Mouse (Mus musculus): ENCODE data around the gene Cacna1a.
"Not testable (repeated sequence)": the region's sequence is repeated elsewhere in the genome, so short reads cannot be mapped to it uniquely, and the experiment has no call there.

Cacna1a gene

DNA sequence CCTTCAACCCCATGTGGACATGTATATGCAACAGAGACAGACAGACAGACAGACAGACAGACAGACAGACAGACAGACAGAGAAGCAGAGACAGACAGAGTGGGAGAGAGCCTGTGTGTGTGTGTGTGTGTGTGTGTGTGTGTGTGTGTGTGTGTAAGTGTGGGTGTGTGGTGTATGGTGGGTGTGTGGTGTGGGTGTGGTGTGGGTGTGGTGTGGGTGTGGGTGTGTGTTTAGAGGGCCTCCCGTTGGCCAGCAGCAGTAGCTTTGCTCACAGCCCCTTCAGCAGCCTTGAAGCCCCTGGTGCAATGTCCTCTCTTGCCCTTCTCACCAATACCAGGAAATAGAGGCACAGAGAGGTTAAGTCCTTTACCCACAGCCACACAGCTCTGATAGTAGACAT is 204.9 kb downstream of the Cacna1a start:
- no peak for DNase-seq

DNA sequence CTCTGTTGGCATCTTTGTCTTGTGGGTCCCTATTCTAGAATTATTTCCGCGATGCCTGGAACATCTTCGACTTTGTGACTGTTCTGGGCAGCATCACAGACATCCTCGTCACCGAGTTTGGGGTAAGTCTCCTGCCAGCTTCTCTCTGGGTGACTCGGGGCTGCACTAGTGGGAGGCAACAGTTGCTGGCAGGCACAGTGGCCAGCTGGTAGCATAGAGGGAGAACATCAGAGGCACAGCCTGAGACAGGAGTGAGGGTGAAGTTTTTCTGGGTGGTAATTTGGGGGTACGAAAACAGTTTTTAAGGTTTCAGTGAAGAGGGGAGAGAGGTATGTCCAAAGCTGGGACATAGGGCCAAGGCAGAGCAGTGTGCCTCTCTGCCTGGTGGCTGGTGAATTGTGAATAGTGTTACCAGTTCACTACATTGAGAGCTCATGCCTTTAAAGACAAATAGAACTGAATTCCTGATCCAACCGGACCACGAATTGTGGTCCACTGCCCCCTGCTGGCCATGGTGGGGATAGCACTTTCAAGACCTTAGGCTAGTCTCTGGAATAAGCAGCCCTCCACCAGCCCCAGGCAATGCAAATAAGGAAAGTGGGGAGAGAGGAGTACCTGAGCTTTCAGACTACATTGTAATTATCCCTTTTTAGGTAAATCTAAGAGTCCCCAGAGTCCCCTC is 206.0 kb downstream of the Cacna1a start:
- peak; percentile 94 to 97 for DNase-seq

DNA sequence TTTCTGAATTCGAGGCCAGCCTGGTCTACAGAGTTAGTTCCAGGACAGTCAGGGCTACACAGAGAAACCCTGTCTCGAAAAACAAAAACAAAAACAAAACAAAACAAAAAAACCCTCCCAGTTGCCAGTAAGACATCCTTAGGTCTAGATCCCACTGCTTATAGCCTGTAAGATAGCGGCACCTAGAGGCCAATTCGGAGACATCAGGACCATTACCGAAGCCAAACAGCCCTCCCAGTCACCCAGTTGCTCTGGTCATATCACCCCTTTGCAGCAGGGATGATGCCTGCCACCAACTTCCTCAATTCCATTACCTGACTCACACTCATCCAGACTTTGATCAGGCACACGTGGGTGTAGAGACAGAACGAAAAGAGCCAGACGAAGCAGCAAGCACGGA is 207.4 kb downstream of the Cacna1a start:
- DNase-seq = peak; percentile 81 to 84

DNA sequence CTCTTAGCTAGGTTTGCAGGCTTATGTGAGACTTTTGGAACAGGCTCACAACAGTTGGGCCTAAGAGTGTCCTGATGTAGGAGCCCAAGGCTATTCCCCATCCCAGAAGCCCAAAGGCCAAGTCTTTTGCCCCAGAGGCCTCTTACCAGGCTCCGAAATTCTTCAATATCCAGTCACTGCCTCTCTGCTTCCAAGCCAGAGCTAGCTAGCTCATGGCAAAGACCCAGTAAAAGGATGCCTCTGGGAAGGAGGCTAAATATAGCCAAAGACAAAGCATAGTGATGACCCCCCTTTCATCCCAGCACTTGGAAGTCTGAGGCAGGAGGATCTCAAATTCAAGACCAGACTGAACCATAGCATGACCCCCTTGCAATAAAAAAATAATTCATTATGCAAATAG is 211.2 kb downstream of the Cacna1a start:
- no peak for DNase-seq

DNA sequence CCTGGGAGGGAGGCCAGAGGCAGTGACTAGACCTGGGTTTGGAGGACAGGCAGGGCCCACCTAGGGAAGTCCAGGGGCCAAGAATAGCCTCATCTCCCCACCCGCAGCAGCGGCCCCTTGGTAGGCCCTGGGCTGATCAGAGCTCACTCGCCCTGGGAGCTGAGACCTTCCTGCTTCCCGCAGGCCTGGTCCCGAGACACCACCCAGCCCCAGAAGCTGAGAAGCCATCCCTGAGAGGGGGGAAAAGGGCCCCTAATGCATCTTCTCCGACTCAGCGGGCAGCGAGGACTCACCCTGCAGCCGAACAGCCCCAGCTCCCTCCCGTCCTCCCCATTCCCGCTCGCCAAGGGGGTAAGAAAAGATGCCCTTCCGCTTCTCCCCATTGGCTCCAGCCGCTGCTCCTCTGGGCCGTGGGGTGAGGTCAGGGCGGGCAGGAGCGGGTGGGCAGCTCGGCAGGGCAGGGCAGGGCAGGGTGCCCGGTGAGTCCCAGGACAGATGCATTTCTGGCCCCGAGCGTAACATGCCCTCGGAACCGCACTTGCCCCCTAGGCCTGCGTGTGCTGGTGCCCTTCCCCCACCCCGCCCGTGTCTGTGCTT is 212.2 kb downstream of the Cacna1a start:
- DNase-seq = peak; percentile 52 to 53

DNA sequence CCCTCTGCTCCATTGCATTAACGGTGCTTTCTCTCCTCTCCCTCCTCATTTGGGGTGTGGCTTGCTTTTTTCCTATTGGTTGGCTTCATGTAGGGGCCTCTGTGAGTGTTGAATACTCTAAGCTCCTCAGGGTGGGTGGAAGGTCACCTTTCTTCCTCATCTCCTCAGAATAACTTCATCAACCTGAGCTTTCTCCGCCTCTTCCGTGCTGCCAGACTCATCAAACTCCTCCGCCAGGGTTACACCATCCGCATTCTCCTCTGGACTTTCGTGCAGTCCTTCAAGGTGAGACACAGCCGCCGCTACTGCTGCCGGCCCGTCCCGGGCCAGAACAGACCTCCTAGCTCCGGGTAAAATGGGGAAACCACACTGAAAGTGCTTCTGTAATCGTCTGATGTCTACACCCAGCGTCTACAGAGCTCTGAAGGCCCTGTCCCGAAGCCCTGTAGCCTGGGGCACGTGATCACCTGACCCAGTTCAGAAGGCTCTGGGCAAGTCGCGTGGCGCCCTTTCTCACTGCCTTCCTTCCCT is 213.0 kb downstream of the Cacna1a start:
- DNase-seq = no peak

DNA sequence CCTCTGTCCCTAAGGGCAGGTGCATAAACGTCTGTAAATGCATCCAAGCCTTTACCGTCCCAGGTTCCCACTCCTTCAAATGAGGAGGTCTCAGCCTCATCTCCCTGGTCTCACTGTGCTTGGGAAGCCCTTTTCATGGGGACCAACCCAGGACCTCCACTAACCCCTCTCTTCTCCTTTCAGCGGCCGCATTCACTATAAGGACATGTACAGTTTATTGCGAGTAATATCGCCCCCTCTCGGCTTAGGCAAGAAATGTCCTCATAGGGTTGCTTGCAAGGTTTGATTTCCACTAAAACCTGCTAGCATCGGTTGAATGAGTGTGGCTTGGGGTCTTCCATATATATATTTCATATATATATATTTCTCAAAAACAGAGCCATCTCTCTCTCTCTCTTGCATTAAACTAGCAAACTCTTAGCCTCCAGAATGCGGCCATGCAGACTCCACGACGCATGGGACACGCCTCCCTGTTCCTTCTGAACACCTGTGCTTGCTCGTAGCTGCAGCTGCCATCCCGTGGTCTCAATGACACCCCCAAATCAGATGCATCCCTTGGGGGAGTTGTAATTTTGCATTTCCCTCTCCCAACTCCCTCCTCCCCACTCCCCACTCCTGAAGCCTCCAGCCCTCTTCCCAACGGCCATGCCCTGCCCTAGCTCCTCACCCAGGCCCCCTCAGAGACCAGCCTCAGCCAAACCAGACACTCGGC is 226.4 kb downstream of the Cacna1a start:
- DNase-seq = peak; percentile 67 to 73

DNA sequence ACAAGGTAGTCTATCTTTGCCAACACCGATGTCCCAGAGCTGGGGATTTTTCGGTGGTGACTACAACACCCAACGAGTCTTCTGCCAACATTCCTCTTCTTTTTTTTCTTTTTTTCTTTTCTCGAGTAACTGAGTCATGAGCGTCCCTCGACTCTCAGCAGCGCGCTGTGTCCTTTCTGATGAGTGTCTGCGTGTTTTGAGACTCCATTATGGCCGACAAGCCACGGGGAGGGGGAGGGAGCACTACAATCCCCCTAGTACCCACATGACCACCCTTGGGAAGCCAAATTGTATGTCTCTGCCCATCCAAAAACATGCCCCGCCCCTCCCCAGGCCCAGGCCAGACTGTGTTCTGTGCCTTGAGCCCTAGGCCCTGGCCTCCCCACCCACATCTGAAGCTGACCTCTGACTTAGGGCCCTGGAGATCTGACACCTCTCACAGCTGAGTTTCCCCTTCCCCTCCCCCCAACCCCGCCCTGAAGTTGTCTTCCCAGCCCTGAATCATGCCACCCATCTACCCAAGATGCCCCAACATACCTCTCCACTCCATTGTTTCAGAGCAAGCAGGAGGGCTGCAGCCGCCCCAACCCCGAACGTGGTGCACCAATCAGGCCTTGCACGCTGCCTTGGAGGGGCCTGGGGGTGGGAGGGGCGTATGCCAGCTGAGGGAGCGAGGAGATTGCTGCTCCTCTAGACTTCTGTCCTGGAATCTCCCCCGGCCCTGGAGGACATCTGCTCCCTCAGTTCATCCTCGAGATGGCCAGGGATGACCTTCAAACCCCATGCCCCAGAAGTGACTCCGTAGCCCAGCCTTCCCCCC is 227.6 kb downstream of the Cacna1a start:
- DNase-seq = peak in 1 of 2 experiments; percentile 49

DNA sequence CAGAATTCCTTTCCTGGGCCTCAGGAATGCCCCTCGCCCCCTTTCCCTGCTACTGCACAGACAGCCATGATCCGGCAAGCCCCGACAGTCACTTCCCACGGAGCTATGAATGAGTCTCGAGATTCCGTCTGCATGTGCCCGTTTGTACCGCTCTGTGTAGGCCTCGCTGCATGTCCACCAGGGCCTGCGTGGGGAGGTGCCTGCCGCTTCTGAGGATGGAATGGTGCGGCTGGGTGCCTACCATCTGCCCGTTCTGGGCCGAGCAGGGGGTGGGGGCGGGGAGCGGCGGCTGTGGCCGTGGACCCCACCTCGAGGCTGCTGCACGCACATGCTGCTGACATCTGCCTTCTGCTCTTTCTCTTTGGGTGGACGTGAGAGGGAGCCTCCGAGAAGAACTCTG is 228.8 kb downstream of the Cacna1a start:
- peak; percentile 51 to 56 for DNase-seq

DNA sequence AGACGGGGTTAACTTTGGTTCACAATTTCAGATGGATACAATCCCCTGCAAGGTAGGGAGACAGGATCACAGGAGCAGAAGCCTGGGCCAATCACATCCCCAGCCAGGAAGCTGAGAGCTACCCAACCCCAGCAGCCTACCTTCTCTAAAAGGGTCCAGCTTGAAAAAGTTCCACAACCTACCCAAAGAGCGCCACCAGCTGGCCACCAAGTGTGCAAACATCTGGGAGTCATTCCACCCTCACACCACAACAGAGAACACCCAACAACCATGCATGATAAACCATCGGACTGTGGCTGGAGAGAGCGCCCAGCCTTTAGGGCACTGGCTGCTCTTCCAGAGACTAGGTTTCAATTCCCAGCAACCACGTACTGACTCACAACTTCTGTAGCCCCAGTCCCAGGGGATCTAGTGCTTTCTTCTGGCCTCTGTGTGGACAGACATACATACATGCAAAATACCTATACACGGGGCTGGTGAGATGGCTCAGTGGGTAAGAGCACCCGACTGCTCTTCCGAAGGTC is 232.9 kb downstream of the Cacna1a start:
- no peak for DNase-seq

DNA sequence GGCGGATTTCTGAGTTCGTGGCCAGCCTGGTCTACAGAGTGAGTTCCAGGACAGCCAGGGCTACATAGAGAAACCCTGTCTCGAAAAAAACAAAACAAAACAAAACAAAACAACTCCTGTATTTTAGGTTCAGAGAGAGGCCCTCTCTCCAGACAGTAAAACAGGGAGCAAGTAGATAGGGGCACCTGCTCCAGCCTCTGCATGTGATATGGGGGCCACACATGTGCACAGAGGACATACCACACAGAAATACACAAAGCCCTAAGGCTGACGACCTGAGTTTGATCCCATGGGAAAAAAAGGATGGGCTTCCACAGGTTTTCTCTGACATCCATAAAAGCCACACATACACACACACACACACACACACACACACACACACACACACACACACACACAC is 235.2 kb downstream of the Cacna1a start:
- not testable (repeated sequence) for DNase-seq

DNA sequence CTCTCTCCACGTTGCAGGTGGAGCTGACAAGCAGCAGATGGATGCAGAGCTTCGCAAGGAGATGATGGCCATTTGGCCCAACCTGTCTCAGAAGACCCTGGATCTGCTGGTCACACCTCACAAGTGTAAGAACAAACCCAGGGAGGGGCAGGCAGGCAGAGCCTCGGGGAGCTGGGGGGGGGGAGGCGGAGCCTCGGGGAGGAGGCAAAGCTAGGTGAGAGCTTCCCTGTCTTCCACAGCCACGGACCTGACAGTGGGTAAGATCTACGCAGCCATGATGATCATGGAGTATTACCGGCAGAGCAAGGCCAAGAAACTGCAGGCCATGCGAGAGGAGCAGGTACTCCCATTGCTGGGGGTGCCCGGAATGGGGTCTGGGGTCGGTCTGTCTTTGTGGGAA is 241.3 kb downstream of the Cacna1a start:
- DNase-seq = no peak

DNA sequence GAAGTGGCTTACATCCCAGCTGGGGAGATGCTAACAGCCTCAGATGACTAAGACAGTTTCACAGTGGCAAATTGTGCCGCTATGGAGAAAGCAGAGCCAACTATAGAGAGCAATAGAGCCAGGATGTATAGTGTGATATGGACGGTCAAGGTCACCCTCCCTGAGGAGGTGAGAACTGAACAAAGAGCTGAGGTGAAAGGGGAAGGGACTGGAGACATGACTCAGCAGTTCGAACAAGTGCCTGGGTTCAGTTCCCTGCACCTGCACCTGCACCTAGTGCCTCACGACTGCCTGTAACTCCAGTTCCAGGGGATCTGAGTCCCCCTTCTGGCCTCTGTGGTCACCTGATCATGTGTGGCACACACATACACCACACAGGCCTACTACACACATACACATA is 241.9 kb downstream of the Cacna1a start:
- no peak for DNase-seq

DNA sequence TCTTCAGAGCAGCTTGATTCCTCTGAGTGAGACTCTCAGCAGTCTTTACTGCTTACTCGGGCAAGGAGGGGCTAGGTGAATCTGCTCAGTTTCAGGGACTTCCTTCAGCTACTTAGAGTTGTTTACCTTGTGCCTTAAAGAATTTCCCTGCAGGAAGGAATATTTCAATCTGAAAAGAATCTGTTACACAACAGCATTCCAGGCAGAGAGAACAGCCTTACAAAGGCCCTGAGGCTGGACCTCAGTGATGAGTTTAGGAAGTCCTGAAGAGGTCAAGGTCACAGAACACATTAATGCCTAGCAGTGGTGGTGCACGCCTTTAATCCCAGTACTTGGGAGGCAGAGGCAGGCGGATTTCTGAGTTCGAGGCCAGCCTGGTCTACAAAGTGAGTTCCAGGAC is 243.6 kb downstream of the Cacna1a start:
- DNase-seq = no peak

DNA sequence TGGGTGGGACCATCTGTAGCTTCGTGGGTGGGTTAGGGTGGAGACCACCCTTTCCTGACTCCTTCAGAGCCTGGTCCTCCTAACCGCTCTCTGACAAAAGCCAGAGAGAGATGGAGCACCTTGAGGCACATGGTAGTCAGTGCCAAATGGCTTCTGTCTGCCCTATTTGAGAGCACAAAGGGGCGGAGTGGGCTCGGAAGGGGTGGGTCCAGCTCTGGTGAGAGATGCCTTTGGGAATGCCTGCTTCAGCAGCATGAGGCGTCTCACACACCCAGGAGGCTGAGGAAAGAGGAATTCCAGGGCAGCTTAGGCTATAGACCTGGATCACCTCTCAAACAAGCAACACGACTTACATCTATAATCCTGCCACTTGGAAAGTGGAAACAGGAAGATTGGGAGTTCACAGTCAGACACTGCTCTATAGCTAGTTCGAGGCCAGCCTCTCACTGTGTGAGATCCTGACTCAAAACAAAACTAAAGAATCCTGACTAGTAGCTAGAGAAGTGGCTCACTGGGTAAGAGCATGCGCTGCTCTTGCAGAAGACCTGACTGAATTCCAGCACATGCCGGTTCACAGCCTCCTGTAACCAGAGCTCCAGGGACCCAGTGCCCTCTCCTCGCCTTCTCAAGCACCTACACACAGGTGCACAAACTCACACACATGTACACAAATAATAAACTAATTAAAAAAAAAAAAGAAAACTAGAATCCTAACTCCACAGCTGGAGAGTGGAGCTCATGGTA is 245.8 kb downstream of the Cacna1a start:
- peak in 1 of 2 experiments; percentile 47 for DNase-seq

DNA sequence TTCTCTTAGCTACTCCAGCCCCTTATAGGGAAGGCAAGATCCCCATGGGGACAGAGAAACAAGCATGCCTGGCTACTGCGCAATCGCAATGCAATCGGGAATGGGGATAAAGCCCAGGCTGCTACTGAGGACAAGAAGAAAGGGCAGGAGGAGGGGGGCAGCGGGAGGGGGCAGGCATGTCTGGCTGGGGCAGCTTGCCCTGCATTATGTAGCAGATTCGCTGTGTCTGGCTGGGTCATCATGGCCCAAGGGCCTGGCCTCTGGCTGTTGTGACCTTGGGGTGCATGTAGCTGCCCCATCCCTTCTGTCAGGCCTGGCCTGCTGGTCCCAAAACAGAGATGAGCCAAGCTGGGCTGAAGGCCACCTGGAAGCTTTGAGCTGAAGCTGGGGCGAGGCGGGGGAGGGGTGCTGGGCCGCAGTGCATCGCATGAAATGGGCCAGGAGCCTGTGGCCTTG is 246.6 kb downstream of the Cacna1a start:
- peak; percentile 98 to 99 for DNase-seq

DNA sequence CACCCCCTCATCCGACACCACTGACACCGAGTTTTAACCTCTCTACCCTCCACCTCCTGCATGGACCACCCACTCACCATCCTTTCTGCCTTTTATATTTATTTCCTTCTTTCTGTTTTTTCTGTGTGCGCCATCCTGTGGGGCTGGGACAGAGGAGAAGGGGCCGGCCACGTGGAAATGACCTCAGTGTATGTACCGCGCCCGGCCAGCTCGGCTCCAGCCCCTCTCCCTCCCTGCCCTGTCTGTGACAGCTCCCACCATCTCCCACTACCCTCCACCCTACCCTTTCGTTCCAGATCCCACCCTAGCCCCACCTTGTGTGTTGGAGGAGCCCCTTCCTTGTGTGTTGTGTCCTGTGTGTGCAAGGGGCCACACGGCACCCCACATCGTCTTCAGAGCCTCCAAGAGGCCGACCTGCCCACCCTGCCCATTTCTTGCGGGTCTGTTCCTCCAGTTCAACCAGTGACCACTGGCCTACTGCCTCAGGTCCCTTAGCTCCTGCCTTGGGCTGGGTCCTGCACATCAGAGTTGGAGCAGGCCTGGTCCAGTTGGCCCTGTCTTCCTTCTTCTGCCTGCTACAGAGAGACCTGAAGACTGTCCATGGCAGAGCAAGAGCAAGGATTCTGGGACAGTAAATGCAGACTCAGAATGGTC is 247.3 kb downstream of the Cacna1a start:
- peak; percentile 80 to 83 for DNase-seq

DNA sequence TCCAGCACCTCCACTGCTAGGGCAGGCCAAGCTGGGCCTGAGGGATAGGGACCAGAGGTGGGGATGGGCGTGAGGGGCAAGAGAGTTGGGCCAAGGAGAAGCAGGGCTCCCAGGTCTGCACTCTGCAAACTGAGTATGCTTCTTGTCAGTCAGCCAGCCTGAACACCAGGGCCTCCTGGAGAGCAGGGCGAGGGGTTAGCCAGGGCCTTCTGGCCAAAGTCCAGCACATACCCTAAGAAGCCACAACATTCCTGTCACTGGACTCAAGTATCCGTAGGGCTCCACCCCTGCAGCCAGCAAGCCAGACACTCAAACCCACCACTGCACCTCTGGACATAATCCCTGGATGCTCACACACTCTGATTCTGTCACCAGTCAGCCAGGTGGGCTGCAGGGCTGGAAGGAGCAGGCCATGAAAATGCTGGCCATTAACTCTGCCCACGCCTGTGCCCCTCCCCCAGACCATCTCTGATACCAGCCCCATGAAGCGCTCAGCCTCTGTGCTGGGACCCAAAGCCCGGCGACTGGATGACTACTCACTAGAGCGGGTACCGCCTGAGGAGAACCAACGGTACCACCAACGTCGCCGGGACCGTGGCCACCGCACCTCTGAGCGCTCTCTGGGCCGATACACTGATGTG is 247.9 kb downstream of the Cacna1a start:
- peak; percentile 75 to 76 for DNase-seq

DNA sequence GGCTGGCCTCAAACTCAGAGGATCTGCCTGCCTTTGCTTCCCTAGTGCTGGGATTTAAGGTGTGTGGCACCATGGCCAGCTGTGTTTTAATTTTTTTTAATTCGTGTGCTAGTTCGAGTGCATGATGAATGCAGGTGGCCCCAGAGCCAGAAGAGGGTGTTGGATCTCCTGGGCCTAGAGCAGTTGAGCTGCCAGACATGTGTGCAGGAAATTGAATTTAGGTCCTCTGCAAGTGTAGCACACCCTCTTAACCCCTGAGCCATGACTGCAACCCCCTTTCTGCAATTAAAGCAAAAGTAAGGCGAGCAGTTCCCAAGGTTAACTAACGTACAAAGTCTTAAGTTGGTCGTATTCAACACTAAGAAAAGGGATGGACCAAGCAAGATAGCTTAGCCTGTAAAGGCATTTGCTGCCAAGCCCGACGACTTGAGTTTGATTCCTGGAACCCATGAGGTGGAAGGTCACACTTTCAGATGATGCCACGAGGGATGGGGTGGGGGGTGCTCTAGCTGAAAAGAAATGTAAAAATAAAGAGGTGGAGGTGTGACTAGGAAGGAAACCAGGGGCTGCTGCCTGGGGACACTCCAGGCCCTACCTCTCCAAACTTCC is 249.8 kb downstream of the Cacna1a start:
- DNase-seq = no peak

DNA sequence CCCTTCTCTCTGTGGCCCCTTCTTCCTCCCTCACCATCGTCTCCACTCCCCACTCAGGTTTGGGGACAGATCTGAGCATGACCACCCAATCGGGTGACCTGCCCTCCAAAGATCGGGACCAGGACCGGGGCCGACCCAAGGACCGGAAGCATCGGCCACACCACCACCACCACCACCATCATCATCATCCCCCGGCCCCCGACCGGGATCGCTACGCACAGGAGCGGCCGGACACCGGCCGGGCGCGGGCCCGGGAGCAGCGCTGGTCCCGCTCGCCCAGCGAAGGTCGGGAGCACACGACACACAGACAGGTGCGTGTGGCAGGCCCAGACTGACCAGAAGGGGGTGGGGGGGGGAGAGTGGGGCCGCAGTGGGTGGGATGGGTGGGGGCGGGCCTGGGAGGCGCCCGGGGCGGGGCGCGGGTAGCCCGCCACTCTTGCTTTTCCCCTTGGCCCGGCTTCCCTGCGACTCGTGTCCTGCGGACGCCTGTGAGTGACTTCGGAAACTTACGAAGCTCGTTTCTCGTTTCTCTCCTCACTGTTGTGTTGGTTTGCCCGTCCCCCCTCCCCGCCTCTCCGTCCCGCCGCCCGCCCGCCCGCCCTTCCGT is 250.4 kb downstream of the Cacna1a start:
- peak; percentile 59 to 62 for DNase-seq
